Mouse (Mus musculus) liver, postnatal 0 days (tissue): Measurements from ENCODE around the gene Pxn.

ENCODE experiments used
- CTCF ChIP-seq: sonication (generic); IDR thresholded peaks from 2 replicates; pipeline ENCODE4 v1.5.1; 2016; ENCODE audit warnings: antibody characterized with exemption, low read depth
- EP300 ChIP-seq: IDR thresholded peaks from 2 replicates; pipeline ENCODE4 v1.6.1; 2016; ENCODE audit warnings: antibody characterized with exemption, low read depth, mild to moderate bottlenecking

- TF ChIP-seq EP300: no peak
- no peak for TF ChIP-seq CTCF
Measured at GRCm38 (mm10) chr5:115517501-115517900, 11.0 kb downstream of the Pxn start.
